Mouse (Mus musculus) kidney, adult 11 months (tissue): ENCODE results near the gene Hoxa7.

Experiments
- DNase-seq: peaks from one replicate; pipeline ENCODE4 v3.0.0; 2022

Hoxa7 gene

GRCm38 (mm10) chr6:52190410-52190809, 31.2 kb downstream of the Hoxa7 start:
- DNase-seq = peak; percentile 35

GRCm38 (mm10) chr6:52189909-52190308, 31.7 kb downstream of the Hoxa7 start:
- peak; percentile 48 for DNase-seq

- peak; percentile 57 for DNase-seq
These were observed 32.5 kb downstream of the Hoxa7 start for GRCm38 (mm10) chr6:52189172-52189591.

GRCm38 (mm10) chr6:52186500-52186899, 35.2 kb downstream of the Hoxa7 start:
- no peak for DNase-seq

GRCm38 (mm10) chr6:52185834-52186233, 35.8 kb downstream of the Hoxa7 start:
- peak; percentile 35 for DNase-seq

- no peak for DNase-seq
These were observed 36.4 kb downstream of the Hoxa7 start for GRCm38 (mm10) chr6:52185222-52185621.

GRCm38 (mm10) chr6:52184668-52185067, 37.0 kb downstream of the Hoxa7 start:
- DNase-seq = no peak

GRCm38 (mm10) chr6:52183311-52184080, 38.2 kb downstream of the Hoxa7 start:
- peak; percentile 86 for DNase-seq

GRCm38 (mm10) chr6:52182793-52183192, 38.9 kb downstream of the Hoxa7 start:
- no peak for DNase-seq

- no peak for DNase-seq
These were observed 39.6 kb downstream of the Hoxa7 start for GRCm38 (mm10) chr6:52182030-52182429.

GRCm38 (mm10) chr6:52180726-52181125, 40.9 kb downstream of the Hoxa7 start:
- DNase-seq = no peak

GRCm38 (mm10) chr6:52180213-52180710, 41.4 kb downstream of the Hoxa7 start:
- no peak for DNase-seq

- DNase-seq = no peak
These were observed 42.0 kb downstream of the Hoxa7 start for GRCm38 (mm10) chr6:52179690-52180089.

- no peak for DNase-seq
These were observed 42.6 kb downstream of the Hoxa7 start for GRCm38 (mm10) chr6:52178918-52179665.

- DNase-seq = no peak
These were observed 43.8 kb downstream of the Hoxa7 start for GRCm38 (mm10) chr6:52177806-52178205.

- peak; percentile 85 for DNase-seq
These were observed 44.5 kb downstream of the Hoxa7 start, which contains the start of gene 5730596B20Rik for GRCm38 (mm10) chr6:52177061-52177735. Gene 5730596B20Rik, plus strand, starts transcription at chr6:52177498.

- peak; percentile 21 for DNase-seq
These were observed 45.3 kb downstream of the Hoxa7 start for GRCm38 (mm10) chr6:52176391-52176790.

- peak; percentile 24 for DNase-seq
These were observed 45.8 kb downstream of the Hoxa7 start for GRCm38 (mm10) chr6:52175864-52176263.

- DNase-seq = peak; percentile 50
These were observed 46.5 kb downstream of the Hoxa7 start for GRCm38 (mm10) chr6:52174968-52175751.

GRCm38 (mm10) chr6:52173648-52174047, 48.0 kb downstream of the Hoxa7 start:
- DNase-seq = no peak

- DNase-seq = peak; percentile 94
These were observed 49.2 kb downstream of the Hoxa7 start for GRCm38 (mm10) chr6:52172501-52172900.

- peak; percentile 59 for DNase-seq
These were observed 49.7 kb downstream of the Hoxa7 start for GRCm38 (mm10) chr6:52171938-52172337.
